Mouse (Mus musculus): ENCODE measurements around the gene Tldc1.

Gene Tldc1

DNA sequence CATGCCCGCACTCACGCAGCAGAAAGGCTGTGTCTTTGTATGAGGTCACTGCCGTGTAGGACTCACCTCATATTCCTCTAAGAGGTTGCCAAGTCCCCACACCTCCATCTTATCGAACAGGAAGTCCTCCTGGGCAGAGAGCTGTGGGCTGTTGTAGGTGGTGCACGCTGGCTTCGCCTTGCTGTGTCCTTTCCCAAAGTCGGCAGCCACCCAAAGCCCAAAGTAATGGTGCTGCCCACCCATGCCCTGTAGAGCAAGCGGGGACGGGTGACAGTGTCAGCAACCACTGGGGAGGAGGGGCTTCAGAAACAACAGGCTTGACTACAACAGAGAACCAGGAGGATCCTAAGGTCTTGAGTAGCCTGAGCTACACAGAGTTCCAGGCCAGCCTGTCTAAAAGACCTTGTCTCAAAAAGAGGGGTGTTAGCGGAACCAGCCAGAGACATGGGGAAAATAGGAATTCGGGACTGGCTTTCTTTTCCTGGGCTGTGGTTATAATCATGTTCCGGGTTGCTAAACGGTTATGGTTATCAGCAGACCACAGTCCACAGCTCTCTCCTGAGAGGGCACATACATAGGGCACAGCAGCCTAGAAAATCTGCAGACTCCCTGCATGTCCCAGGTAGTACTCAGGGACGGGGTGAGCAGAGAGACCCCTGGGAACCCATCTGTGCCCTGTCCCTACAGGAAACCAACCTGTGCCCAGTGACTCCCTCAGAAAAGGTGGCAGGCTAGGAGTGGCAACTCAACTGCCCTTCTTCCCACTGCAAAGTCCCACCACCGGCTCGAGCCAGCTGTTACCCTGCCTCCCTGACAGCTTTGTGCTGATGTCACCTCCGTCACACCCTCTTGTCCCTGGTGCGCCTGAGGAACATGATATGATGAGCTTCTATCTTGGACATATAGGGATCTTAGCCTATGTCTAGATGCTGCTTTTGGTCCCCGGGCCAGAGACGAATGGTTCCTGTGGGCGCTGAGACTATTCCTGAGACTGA, 15.7 kb downstream of the Tldc1 start:
- DNase-seq, result no peak

DNA sequence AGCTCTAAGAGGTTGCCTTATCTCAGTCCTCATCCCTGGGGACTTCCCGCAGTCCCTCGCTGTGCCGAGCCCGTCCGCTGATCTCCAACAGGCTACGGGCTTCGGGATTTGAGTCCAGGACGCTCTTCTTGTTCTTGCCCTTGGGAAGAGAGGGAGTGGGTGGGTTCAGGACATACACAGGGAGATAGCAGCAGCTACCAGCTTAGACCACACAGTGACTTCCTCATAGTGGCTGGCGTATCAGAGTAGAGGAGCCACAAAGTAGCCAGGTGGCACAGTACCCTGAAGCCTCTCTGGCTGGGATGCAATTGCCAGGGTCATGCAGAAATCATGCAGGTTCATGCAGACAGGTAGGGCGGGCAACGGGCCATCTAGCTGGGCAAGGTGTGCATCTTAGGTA, 16.5 kb downstream of the Tldc1 start:
- no peak for DNase-seq

DNA sequence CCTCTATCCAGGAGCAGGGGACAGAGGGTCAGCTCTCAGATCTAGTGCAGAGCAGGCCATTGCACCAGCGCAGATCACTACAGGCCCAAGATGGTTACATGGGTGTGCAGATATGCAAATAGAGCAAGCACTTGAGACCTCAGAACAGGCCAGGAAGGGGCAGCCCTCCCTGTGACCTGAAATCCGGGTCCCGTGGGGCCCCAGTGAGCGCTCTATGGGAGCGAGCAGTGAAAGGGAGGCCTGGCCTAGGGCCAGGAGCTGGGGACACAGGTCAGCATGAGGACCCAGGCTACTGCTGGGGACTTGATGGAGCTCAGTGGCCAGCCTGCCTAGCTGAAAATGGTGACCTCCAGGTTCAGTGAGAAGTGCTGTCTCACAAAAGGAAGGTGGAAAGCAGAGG, 21.7 kb downstream of the Tldc1 start:
- DNase-seq, result no peak

DNA sequence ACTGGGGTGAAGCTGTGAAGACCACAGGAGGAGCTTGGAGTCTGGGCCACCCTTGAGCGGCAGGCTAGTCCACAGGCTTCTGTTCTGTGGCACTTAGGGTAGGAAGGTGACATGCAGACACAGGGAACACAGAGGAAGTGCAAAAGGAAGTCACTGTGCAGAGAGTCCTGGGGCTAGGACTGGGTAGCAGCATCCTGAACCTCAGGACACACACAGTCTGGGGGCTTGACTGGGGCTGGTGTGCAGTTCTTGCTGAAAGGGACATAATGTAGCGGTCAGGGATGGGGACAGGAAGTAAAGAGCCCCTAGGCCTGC, 22.1 kb downstream of the Tldc1 start:
- no peak for DNase-seq

DNA sequence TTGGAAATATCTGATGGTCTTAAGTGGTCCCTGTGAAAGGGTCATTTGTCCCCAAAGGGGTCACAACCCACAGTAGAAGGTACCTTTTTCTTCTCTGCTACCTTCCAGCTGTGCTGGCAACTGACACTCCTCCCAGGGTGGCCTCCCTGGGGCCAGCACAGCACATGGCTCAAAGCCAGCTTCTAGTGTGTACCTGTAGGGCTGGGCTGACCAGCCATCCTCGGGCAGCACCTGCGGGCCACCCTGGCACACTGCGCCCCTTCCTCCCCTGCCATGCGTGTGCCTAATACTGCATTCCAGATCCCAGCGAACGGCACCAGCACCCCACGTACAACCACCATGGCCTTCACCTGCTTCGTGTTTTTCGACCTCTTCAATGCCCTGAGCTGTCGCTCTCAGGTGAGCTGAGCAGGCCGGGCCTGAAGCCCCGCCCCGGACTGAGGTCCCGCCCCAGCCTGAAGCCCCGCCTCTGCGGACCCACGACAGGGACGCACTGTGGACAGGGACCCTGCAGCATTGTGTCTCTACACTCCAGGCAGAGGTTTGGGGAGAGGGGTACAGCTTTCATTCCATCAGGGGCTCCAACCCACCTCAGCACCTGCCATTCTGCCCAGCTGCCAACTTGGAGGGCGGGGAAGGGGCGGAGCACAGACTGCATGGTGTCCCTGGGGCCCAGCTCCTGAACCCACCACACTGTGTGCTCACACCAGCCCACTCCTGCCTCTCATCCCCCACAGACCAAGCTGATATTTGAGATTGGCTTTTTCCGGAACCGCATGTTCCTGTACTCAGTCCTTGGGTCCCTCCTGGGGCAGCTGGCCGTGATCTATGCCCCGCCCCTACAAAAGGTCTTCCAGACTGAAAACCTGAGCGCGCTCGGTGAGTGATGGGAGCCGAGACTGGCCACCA, 22.7 kb downstream of the Tldc1 start:
- peak; percentile 25 for DNase-seq

DNA sequence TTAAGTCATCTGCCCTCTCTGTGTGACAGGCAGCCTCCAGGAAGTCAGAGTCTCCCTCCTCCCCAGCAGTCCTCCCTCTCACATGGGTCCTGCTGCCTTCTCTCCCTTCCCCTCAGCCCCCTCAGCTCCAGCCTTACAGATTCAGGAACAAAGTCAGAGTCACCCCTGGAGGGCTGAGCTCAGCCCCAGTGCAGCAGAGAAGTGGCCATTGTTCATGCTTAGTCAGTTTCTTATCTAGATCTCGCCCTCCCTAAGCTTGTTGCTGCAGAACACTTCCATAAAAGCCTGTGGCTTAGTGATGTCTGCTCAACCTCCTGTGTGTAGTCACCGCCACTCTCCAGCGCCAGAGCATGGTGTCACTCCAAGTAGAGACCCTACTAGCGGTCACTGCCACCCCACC, 33.6 kb downstream of the Tldc1 start:
- DNase-seq, result no peak

DNA sequence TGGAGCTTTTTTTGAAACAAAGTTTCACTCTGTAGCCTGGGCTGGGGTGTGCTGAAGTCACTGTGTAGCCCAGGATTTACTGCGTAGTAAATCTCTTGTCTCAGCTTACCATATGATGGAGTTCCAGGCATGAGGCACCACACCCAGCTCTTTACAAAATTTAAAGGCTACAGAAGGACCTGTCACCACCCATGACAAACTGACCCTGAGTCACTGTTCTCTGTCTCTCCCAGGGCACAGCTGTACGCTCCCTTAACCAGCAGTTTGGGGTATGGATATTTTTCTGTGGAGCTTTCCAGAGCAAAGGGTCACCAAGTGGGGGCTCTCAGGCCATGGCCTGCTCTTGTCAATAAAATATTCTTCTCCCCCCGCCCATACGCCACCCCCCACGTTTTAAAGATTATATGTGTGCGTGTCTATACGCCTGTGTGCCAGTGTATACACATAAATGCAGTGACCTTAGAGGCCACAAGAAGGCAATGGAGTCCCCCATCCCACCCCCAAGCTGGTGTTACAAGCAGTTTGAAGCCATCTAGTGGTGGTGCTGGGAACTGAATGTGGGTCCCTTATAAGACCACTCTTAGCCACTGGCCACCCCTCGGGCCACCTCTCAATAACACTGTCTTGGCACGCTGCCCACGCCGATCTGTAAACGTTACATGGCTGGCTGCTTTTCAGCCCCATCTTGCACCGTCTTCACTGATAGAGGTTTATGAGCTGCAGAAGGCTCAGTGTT, 34.8 kb downstream of the Tldc1 start:
- peak; percentile 45 for DNase-seq

DNA sequence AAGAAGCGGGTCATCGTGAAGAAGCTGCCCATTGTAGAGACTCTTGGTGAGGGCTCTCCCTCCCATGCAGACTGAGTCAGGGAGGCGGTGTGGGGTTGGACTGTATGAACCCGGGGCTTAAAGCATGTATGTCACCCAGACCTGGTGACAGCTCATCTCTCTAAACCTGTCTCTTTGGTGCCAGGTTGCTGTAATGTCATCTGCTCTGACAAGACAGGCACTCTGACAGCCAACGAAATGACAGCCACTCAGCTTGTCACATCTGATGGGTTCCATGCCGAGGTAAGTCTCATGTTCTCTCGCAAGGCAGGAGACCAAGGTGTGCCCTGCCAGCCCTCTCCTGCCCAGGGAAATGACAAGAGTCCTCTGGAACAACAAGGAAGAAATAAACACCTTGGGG, 35.8 kb downstream of the Tldc1 start:
- DNase-seq, result no peak

DNA sequence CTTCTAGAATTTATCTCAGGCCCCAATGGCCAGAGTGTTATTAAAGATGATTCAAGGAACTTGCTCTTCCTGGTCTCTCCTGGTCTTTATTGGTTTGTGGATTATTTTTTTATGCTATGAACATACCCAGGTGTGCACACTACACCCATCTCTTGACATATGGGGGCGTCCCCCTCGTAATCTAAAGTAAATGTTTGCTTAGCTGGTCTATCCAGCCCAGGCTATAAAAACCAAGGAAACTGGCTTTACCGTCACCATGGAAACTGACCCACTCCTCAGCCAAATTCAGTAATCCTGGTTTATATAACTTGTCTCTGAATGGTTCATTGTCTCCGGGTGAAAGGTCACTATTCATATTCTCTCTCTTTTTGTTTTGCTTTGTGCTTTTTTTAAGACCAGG, 37.6 kb downstream of the Tldc1 start:
- no peak for DNase-seq

DNA sequence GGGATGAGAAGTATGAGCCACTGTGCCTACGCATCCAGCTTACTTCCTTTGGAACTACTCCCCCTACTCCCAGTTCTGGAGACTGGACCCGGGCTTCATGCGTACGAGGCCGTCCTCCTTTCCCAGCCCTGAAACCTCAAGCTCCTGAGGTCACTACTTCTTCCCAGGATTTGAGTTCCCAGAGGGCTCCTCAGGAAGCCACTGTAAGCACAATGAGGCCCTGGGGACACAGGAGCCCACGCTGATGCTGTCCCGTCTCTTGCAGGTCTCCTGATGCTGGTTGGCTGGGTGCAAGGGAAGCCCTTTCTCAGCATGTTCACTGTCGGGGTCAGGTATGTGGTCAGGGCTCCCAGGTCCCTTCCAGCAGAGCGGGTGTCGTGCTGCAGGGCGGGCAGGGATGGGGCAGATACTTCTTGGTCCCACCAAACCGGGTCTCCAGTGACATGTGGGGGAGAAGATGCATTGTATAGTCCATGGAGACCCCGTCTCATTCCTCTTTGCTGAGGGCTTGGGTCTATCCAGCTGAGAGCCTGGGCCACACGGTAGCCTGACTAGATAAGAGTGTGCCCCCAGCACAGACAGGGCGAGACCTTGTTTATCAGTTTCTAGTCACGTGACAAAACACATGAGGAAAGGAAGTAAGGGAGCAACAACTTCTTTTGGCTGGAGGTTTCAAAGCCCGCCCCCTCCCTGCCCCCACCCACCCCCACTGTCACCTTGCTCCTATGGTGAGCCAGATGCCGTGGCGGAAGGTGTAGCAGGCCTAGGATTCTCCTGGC, 39.9 kb downstream of the Tldc1 start:
- DNase-seq, result no peak

DNA sequence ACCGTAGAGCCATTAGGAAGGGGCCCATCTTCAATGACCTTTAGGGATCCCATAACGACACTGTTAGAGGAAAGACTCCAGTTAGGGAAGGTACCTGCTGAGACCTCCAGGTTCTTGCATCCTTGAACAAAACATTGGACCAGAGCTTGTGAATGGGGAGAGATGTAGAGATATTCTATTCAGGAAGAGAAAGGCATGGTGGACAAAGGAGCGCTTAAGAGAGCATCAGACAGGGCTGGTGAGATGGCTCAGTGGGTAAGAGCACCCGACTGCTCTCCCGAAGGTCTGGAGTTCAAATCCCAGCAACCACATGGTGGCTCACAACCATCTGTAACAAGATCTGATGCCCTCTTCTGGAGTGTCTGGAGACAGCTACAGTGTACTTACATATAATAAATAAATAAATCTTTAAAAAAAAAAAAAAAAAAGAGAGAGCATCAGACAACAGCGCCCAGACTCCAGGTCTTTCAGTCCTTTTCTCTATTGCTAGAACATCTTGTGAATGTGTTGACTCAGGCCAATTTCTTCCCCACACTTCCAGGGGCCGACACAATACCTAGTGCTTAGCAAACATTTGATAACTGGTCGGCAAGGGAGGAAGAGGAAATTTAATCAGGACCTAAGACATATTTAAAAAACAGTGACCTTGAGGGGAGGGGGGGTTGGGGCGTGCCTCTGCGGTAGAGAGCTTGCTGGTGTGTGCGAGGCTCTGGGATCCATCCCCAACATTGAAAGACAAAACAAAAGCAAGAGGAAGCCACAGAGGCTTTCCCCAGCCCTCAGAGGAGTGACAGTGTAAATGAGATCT, 40.9 kb downstream of the Tldc1 start:
- DNase-seq, result no peak

DNA sequence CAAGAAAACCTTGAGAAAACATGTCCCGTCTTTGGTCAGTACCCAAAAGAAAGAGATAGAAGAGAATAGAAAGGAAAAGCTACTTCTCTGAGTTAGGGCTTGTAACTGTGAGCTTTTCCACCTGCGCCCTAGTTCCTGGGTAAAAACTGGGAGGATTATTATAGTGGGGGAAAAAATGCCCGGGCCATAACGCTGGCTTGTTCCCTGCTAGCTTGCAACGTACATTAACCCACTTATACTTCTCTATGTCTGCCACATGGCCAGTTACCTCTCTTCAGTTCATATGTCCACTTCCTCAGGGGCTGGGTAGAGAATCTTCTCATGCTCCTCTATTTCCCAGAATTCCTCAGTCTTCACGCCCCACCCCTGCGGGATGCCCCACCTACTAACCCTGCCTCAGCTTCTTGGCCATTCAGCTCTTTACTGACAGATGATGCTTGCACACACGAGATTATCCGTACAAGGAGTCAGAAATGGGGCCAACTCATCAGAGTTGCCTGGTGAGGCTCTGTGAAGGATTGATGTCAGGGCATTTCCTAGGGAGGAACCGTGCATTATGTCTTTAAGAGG, 41.8 kb downstream of the Tldc1 start:
- no peak for DNase-seq

DNA sequence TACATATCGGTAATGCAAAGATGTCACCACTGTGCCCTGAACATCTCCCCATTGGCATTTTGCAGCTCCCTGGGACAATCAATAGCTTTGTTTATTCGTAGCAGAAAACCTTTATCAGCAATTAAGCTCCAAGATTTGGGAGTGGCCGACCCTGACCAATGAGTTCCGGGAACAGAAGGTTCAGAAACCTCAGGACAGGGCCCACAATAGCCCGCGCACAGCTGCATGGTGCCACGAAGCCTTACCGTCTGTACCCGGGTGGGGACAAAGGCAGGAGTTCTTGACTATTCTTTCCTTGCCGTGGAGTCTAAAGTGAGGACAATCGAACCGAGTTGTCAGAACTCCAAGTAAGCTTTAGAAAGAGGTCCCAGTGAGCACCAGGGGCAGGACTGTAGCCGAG, 46.1 kb downstream of the Tldc1 start:
- DNase-seq, result no peak

DNA sequence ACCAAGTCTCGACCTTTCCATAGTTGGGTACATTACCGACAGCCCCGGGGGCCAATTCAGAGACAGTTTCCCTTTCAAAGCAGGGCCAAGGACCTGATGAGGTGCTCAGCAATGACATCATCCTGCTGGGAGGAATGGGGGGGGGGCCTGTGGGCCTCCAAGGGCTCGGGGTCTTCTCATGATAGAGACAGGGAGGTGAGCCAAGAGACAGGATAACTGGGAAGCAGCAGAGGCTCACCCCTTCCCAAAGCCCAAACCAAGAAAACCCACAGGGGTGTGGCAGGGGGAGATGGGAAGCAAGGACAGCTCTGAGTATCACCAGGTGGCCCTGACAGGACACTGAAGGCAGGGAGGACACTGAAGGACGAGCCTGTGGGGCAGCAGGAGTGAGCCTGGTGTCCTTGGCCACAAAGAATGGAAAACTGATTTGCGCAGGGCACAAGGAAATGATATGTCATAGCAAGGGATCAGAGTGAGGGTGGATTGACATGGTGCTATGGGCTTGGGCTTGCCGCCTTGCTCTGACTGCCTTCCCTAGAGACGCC, 49.8 kb downstream of the Tldc1 start:
- no peak for DNase-seq

DNA sequence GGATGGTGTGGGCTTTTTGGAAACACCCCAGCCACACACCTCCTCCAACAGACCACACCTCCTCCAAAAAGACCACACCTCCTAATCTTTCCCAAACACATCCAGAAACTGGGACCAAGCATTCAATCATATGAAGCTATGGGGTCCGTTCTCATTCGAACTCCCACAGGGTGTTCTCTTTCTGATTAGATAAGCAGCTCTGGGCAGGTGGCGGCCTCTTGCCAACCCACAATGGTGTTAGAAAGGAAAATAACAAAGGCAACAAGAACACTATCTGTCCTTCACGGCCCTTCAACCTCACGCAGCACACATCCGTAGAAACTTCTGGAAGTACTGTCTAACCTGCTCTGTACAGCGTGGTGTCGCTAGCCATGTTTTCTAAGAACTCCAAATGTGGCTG, 51.1 kb downstream of the Tldc1 start:
- DNase-seq, result no peak

DNA sequence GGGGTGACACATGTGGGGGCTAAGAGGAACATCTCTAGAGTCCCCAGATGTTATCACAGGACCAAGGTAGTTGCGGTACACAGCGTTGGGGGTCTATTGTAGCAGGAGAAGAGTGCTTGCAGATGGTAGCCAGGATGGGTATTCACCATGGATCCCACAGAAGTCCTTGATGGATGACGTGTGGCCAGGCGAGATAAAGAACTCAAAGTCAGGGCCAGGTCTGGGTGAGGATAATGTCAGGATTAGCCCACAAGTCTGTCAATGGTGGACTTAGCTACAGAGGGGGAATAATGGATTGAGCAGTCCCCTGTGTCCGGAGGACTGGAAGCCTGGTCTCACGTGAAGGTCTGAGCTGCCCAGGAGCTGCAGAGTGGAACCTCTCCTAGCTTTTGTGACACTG, 53.6 kb downstream of the Tldc1 start:
- no peak for DNase-seq

DNA sequence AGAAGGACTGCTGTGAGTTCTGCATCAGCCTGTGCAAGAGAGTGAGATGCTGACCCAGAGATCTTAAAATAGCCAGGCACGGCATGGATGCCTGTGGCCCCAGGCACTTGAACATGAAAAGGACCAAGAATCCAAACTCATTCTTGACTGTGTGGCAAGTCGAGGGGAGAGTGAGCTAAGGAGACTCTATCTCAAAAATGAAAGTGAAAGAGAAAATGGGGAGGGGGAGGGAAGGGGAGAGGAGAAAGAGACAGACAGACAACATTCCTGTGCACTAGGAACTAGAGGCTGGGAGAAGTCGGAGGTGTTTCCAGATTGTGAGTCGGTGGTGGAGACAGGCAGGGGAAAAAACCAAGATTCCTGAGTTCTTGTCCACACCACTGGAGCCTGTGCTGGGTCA, 54.5 kb downstream of the Tldc1 start:
- no peak for DNase-seq

DNA sequence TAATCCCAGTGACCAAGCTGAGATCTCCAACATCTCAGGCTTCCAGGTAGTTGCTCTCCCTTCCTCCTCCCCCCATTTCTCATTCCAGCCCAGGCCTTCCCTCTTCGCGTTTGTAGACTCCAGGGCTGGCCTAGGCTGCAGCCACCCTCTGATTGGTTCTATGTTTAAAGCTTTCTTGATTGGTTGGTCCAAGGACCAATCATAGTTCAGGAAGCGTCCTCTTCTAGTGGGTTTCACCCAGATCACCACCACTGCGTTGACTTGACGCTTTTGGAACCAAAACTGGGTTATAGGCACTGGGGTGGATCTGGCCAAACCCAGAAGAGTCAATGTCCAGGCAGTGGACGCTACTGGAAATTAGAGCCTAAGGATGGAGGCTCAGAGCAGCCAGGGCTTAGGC, 55.9 kb downstream of the Tldc1 start:
- no peak for DNase-seq

DNA sequence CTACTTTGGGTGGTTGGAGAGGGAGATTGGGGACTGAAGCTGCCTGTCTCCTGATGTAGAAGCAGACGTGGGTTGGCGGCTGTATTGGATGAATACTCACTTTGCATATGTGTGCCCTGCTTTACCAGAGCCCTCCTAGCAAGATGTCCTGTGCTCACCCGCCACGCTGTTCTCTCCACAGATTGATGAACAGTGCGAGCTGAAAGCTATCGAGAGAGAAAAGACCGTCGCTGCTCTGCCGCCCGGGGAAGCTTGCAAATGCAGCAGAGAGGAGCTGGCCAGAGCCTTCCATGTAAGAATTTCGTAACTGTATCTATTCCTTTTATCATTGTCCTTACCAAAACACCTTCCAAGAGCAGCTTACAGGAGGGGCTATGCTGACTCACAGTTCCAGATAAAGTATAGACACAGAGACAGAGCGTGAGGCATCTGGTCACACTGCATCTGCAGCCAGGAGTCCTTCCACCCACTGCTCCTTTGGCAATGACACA, 59.2 kb downstream of the Tldc1 start:
- DNase-seq, result no peak

DNA sequence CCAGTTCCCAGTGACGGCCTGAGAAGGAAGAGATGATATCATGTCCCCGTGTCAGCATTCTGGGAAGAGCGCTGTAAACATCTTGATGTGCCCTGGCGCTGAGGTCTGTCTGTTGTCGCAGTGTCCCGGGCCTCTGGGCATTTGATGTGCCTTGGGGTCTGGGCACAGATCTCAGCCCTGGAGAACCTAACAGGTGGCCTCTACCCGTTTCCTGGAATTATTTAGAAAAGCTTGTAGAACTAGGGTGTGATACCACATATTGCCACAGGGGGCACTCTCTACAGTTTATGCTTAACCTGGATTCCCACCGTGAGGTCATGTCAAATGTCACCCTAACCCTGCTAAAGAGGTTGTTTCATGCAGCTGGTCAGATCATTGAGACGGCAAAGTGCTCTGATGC, 60.5 kb downstream of the Tldc1 start:
- DNase-seq, result peak; percentile 46

Measured in thymus, postnatal 25 days (tissue).